Mouse (Mus musculus) left cerebral cortex, adult 18-20 months (tissue): ENCODE results near the gene Filip1. TPM values are rescaled to one million over a fixed set of nuclear protein-coding genes. Genes with fewer than 3 reads are reported as not detected.

ENCODE experiments used
- DNase-seq, 2 experiments: peaks; one replicate each; pipeline ENCODE4 v3.0.0; 2021 to 2022; ENCODE audit warnings: low spot score in 2 of 2, mixed read lengths in 1 of 2
- total RNA-seq, 2 experiments: library from RNA; stranded (reverse); gene quantifications; 2 replicates each; pipeline ENCODE4 v1.2.3; 2021

Gene Filip1
- total RNA-seq, 2 experiments from 2014 or later: 18.2 to 19.9 TPM

GRCm38 (mm10) chr9:79785794-79786085, 226.9 kb downstream of the Filip1 start:
- no peak for DNase-seq

DNA sequence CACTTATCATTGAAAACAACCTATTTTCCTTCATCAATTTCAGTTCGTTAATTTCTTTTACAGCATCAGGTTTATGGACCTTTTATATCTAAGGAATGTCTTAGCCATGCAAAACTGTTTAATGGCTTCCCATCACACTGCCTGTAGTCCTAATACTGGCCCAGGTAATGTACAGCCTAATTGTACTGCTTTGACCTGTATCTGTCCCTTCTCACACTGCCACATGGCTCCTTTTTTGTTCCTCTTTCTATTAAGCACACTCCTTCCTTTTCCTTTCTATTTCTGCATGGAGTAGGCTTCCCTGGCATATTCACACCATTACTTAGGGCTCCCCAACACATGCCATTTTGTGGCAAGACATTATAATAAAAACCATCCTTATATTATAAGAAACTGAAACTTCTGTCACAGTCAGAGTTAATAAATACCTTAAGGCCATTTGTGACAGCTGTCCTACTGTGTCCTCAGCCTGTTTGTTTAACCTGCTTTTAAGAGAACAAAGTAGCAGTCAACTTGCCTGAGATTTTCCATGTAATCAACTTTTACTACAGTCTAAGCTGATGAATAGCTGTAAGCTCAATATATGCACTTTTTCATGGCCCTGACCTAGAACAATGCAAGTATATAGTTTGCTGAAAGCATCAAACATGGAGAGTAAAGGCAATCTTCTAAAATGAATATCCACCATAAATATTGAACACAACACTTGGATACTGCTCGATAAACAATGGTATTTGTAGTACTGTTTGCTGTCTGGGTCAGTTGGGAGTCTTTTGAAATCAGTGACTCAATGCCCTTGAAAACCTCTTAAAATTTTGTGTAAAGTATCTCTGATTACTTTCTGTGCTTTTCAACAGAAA, 227.5 kb downstream of the Filip1 start:
- DNase-seq: no peak

GRCm38 (mm10) chr9:79784439-79784838, 228.2 kb downstream of the Filip1 start:
- no peak for DNase-seq

GRCm38 (mm10) chr9:79779354-79779753, 233.3 kb downstream of the Filip1 start:
- DNase-seq: no peak

GRCm38 (mm10) chr9:79766991-79767545, 245.6 kb downstream of the Filip1 start:
- no peak for DNase-seq

DNA sequence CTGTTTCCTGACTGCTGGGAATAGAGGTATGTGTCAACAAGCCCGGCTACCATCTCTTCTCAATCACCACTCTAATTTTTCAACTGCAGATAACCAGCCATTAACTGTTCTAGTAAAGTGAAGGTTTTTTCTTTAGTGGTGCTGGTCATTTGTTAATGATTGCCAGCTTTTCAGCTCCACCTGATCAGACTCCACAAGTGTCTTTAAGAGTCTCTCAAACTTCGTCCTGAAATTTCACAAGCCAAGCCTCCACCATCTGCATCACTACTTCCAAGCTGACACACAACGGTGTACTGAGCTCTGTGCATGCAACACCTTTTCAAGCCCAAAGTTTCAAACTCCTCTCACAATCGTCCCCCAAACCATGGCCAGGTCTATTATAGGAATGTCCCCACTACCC, 247.3 kb downstream of the Filip1 start:
- DNase-seq: no peak

Other genes with a start within 250 kb of the Filip1 start
- gene Tmem30a, start 219.3 kb downstream of the Filip1 start, total RNA-seq: 100 to 1,000 TPM; 282 to 288 TPM
- 100 to 1,000 TPM in 1 of 2 experiments, 10 to 100 TPM in 1; 99.0 to 101 TPM for gene Senp6, start 54.1 kb upstream of the Filip1 start, total RNA-seq
- gene Myo6, start 152.2 kb upstream of the Filip1 start, total RNA-seq: 10 to 100 TPM; 57.4 to 60.5 TPM